Mouse (Mus musculus) midbrain, postnatal 0 days (tissue): ENCODE data around the gene Olfr149. TPM values are rescaled to one million over a fixed set of nuclear protein-coding genes. Genes with fewer than 3 reads are reported as not detected.
"Not testable (repeated sequence)": the region's sequence is repeated elsewhere in the genome, so short reads cannot be mapped to it uniquely, and the experiment has no call there.

Source experiments
- ATAC-seq: fragments of 200-750 bp; cut with Nextera tagmentation; 2 replicates; pipeline ENCODE4 v1.8.0; 2017; ENCODE audit warnings: moderate number of reproducible peaks, mild to moderate bottlenecking, moderate TSS enrichment, moderate library complexity; ENCODE audit not compliant: low FRiP score
- DNase-seq: peaks from one replicate; pipeline ENCODE4 v3.0.0-alpha.2; 2015; ENCODE audit warnings: low spot score
- H3K27ac ChIP-seq: fragments of 300-500 bp; sonication (generic); 2 replicates; pipeline ENCODE4 v1.5.1; 2014; ENCODE audit warnings: low read depth, mild to moderate bottlenecking, low read length, mixed read lengths
- H3K27me3 ChIP-seq: fragments of 300-500 bp; sonication (generic); 2 replicates; pipeline ENCODE4 v1.6.1; 2014; ENCODE audit warnings: low read length, control low read depth, mixed read lengths; ENCODE audit not compliant: insufficient read depth
- H3K36me3 ChIP-seq: fragments of 300-500 bp; sonication (generic); 2 replicates; pipeline ENCODE4 v1.6.1; 2014; ENCODE audit warnings: low read length, control low read depth, mixed read lengths; ENCODE audit not compliant: insufficient read depth
- H3K4me1 ChIP-seq: fragments of 300-500 bp; sonication (generic); 2 replicates; pipeline ENCODE4 v1.6.1; 2014; ENCODE audit warnings: mild to moderate bottlenecking, control low read depth, antibody characterized with exemption, low read length, mixed read lengths; ENCODE audit not compliant: insufficient read depth
- H3K4me2 ChIP-seq: fragments of 300-500 bp; sonication (generic); 2 replicates; pipeline ENCODE4 v1.6.1; 2014; ENCODE audit warnings: low read depth, mild to moderate bottlenecking, low read length, mixed read lengths; ENCODE audit not compliant: poor library complexity, severe bottlenecking
- H3K4me3 ChIP-seq: fragments of 300-500 bp; sonication (generic); 2 replicates; pipeline ENCODE4 v1.5.1; 2014; ENCODE audit warnings: low read depth, mild to moderate bottlenecking, low read length, moderate library complexity
- H3K9ac ChIP-seq: fragments of 300-500 bp; sonication (generic); replicated peaks from 2 replicates; pipeline ENCODE4 v1.6.1; 2014; ENCODE audit warnings: mild to moderate bottlenecking, low read length, moderate library complexity, mixed read lengths; ENCODE audit not compliant: poor library complexity, severe bottlenecking
- H3K9me3 ChIP-seq: fragments of 300-500 bp; sonication (generic); 2 replicates; pipeline ENCODE4 v1.6.1; 2016; ENCODE audit warnings: low read length, control low read depth
- CTCF ChIP-seq: IDR thresholded peaks from 2 replicates; pipeline ENCODE4 v1.5.1; 2016; ENCODE audit warnings: antibody characterized with exemption, mild to moderate bottlenecking
- WGBS: fragments of 180-500 bp; shearing (Covaris S2); extraction: QIAGEN DNeasy Blood & Tissue Kit; methylation state at CpG from one replicate; pipeline ENCODE4 v1.1.7; 2014; 5-methylcytosine and 5-hydroxymethylcytosine counted together
- polyA plus RNA-seq: library from polyadenylated mRNA; unstranded; fragments of >200 nt; fragmentation: Nextera tagmentation; extraction: Ambion mirVana; gene quantifications from 2 replicates; pipeline ENCODE4 v1.2.1, GENCODE M21; 2015
- total RNA-seq: library from RNA; depleted of rRNA; stranded (reverse); fragments of >200 nt; gene quantifications from 2 replicates; pipeline ENCODE4 v1.2.3, GENCODE M21; 2014

The Olfr149 gene
- total and polyA plus RNA-seq, 2 experiments from 2014 or later, result not detected

DNA sequence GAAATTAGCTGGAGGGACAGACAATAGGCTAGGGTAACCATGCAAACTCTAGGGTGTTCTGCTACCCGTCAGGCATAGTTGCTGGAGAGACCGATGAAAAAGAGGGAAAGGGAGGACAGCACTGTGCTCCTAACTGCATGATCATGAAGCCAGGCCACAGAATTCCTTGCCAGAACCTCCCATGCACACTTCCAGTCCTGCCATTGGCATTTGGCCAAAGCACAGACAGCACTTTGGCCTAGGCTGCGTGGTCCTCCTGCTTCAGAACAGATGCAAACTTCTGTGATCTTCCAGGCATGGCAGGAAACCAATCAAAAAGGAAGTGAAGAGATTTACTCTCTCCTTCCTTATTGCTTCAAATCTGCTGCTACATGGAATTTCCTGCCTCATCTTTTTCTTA lies 2.0 kb upstream of the Olfr149 start:
- H3K4me1 ChIP-seq, result no peaks in the 10 kb centered on the region
- WGBS, result 71% methylated on average over 3 of the region's 3 CpGs
- H3K27ac ChIP-seq, result no peak overlapping the region
- no peaks in the 10 kb centered on the region for H3K9me3 ChIP-seq
- H3K4me2 ChIP-seq, result no peak overlapping the region
- H3K27me3 ChIP-seq, result no peaks in the 10 kb centered on the region
- no peak for TF ChIP-seq CTCF
- no peaks in the 10 kb centered on the region for H3K36me3 ChIP-seq
- no peak overlapping the region for H3K9ac ChIP-seq
- H3K4me3 ChIP-seq, result no peak overlapping the region
- DNase-seq (peak; percentile 8), ATAC-seq (no peak)

DNA sequence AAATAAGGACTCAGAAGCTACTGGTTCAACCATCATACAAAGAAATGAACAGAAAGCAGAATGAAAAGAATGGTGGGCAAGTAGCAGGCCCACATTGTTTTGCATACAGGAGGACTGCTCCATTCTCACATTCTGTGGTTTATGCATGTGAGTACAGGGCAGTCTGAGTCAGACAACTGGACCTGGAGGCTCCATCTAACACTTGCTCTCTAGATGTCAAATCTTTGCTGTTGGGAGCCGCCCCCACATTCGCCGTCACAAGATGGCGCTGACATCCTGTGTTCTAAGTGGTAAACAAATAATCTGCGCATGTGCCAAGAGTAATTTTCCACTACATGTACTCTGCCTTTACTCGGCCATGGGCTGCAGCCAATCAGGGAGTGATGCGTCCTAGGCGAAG lies 5.8 kb downstream of the Olfr149 start:
- H3K27ac ChIP-seq, H3K9me3 ChIP-seq, ATAC-seq, H3K4me2 ChIP-seq, DNase-seq, H3K27me3 ChIP-seq, H3K36me3 ChIP-seq, H3K4me1 ChIP-seq, H3K9ac ChIP-seq, H3K4me3 ChIP-seq: not testable (repeated sequence)
- 79% methylated on average over 6 of the region's 8 CpGs for WGBS

DNA sequence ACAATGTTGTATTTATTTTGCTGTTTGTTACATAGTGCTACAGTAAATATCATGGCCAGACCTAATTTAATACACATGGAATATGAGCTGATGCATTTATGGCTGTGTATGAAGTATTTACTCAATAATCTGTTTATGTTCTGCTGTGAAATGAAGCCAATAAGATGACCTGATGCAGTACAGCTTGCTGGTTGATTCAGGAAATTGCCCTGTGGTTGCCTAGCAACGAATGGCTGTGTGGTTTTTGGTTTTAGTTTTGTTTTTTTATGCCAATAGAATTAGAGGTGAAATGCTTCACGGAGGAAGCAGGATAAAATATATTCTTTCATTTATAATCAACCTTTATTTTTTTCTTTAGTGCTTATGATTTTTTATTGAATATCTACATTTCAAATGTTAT lies 27.6 kb downstream of the Olfr149 start:
- WGBS, result 52% methylated on average over 2 of the region's 2 CpGs
- ATAC-seq, result 0 out of 2 replicates have a peak, but pooled peaks have one; percentile 41
- H3K36me3 ChIP-seq, result no peaks in the 10 kb centered on the region
- peak; percentile 66 for DNase-seq
- H3K4me1 ChIP-seq, result no peaks in the 10 kb centered on the region
- H3K9me3 ChIP-seq, result no peaks in the 10 kb centered on the region
- H3K27ac ChIP-seq, result no peak overlapping the region
- no peak overlapping the region for H3K4me3 ChIP-seq
- no peak for TF ChIP-seq CTCF
- H3K9ac ChIP-seq, result no peak overlapping the region
- no peaks in the 10 kb centered on the region for H3K27me3 ChIP-seq
- no peak overlapping the region for H3K4me2 ChIP-seq

DNA sequence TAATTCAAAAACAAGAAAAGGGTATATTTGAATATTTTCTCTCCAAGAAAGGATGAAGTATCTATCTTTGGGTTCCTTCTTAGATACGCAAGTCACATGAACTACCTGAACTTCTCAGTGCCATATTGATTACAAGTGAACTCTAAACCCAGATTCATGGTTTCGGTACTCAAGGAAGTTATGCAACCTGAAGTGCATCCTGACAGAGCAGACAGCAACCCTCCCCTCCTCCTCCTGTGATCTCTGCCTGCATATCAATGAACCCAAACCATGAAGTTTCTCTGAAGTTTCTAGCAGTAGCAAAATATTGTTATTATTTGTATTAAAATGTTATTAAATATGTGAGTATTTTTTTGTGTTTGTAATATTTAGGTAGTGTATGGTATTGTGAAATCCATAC lies 28.4 kb downstream of the Olfr149 start:
- Histone ChIP-seq H3K9ac (no peak overlapping the region), H3K9me3 (no peaks in the 10 kb centered on the region), H3K4me3 (no peak overlapping the region), H3K27ac (no peak overlapping the region), H3K36me3 (no peaks in the 10 kb centered on the region), H3K4me1 (no peaks in the 10 kb centered on the region), H3K4me2 (no peak overlapping the region), H3K27me3 (no peaks in the 10 kb centered on the region)
- DNase-seq (no peak), ATAC-seq (no peak)
- no peak for TF ChIP-seq CTCF
- 95% methylated on average over 2 of the region's 2 CpGs for WGBS

- Histone ChIP-seq H3K4me3 (no peak overlapping the region), H3K4me2 (no peak overlapping the region), H3K27ac (no peak overlapping the region), H3K4me1 (no peaks in the 10 kb centered on the region), H3K9me3 (no peaks in the 10 kb centered on the region), H3K36me3 (no peaks in the 10 kb centered on the region), H3K27me3 (no peaks in the 10 kb centered on the region), H3K9ac (no peak overlapping the region)
- DNase-seq, result no peak
- WGBS, result 83% methylated on average over 2 of the region's 2 CpGs
- TF ChIP-seq CTCF, result no peak
- no peak for ATAC-seq
Observed at GRCm38 (mm10) chr9:39674820-39675219, 32.1 kb downstream of the Olfr149 start.

GRCm38 (mm10) chr9:39669723-39670122 lies 37.2 kb downstream of the Olfr149 start:
- H3K9ac ChIP-seq, result no peak overlapping the region
- DNase-seq, result no peak
- H3K27me3 ChIP-seq, result no peaks in the 10 kb centered on the region
- WGBS, result 84% methylated on average over 2 of the region's 2 CpGs
- no peak for TF ChIP-seq CTCF
- no peaks in the 10 kb centered on the region for H3K36me3 ChIP-seq
- H3K9me3 ChIP-seq, result no peaks in the 10 kb centered on the region
- H3K27ac ChIP-seq, result no peak overlapping the region
- no peak overlapping the region for H3K4me3 ChIP-seq
- no peak for ATAC-seq
- H3K4me1 ChIP-seq, result no peaks in the 10 kb centered on the region
- H3K4me2 ChIP-seq, result no peak overlapping the region
